Mouse (Mus musculus): ENCODE results near the gene Tgfbr3. TPM values are rescaled to one million over a fixed set of nuclear protein-coding genes. Genes with fewer than 3 reads are reported as not detected.
A peak's percentile ranks its signal among the peaks of the same experiment; 100 is the strongest.
"Not testable (repeated sequence)": the region's sequence is repeated elsewhere in the genome, so short reads cannot be mapped to it uniquely, and the experiment has no call there.

Tgfbr3 gene
- polyA plus RNA-seq, 1 experiment from 2014 or later = 5.7 TPM

- Histone ChIP-seq H3K27ac (no peak overlapping the region), H3K9me3 (peaks cover 7% of the 10 kb centered on the region), H3K4me3 (no peak overlapping the region), H3K27me3 (ENCODE audit: poor library complexity, severe bottlenecking) (peaks cover 76% of the 10 kb centered on the region), H3K36me3 (replicated peaks) (peaks cover 3% of the 10 kb centered on the region; the same call in 1 of the 2 replicates), H3K4me1 (peaks cover 39% of the 10 kb centered on the region)
- 87% methylated on average over 6 of the region's 6 CpGs for whole genome bisulfite sequencing
- DNase-seq (ENCODE audit: extremely low spot score, low spot score) = no peak
Observed at GRCm38 (mm10) chr5:107248732-107249131, 40.7 kb downstream of the Tgfbr3 start.

GRCm38 (mm10) chr5:107248302-107248701 lies 41.1 kb downstream of the Tgfbr3 start:
- Histone ChIP-seq H3K4me1 (peaks cover 39% of the 10 kb centered on the region), H3K27me3 (ENCODE audit: poor library complexity, severe bottlenecking) (peaks cover 76% of the 10 kb centered on the region)
- not testable (repeated sequence) for DNase-seq (ENCODE audit: extremely low spot score, low spot score); H3K36me3 ChIP-seq (replicated peaks); H3K9me3 ChIP-seq; H3K4me3 ChIP-seq; H3K27ac ChIP-seq
- WGBS = 93% methylated on average over 11 of the region's 11 CpGs

DNA sequence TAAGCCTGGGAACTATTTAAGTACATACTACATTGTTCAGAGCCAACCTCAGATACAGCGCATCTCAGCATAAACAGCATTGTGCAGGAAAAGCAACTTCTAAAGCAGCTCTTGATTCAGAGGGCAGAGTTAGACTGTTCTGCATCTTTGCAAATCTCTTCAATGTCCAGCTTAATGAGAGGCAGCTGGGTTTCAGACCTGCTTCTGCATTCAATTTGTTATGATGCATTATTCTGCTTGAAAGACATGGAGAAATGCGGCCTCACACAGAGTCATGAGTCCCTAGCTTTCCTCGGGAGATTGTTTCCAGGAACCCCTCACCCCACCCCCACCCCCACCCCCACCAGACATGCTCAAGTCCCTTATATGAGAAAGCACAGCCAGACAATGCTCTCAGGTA lies 41.6 kb downstream of the Tgfbr3 start:
- Histone ChIP-seq H3K4me1 (peaks cover 34% of the 10 kb centered on the region), H3K4me3 (no peak overlapping the region), H3K27ac (no peak overlapping the region), H3K36me3 (replicated peaks) (peaks cover 3% of the 10 kb centered on the region; the same call in 1 of the 2 replicates), H3K27me3 (ENCODE audit: poor library complexity, severe bottlenecking) (peaks cover 76% of the 10 kb centered on the region), H3K9me3 (peaks cover 7% of the 10 kb centered on the region)
- WGBS = 57% methylated on average over 3 of the region's 3 CpGs
- no peak for DNase-seq (ENCODE audit: extremely low spot score, low spot score)

DNA sequence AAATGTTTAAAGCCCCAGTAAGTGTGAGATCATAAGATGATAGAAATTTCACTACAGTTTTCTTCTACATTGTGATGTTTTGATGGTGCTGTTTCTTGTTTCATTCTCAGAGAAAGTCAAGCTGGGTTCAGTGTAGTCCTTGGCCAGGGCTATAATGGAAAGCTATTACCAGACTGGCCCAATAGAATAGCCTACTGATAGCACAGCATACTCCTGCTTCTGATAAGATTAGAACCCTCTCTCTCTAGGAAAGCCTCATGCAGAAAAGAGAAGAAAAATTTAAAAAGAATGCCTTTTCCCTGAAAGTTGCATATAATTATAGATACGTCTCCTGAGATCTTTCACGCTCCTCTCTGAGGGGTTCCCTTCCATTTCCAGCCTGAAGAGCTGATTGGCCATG lies 46.0 kb downstream of the Tgfbr3 start:
- Histone ChIP-seq H3K27me3 (ENCODE audit: poor library complexity, severe bottlenecking) (peaks cover 72% of the 10 kb centered on the region), H3K4me3 (no peak overlapping the region), H3K36me3 (replicated peaks) (no peaks in the 10 kb centered on the region), H3K9me3 (no peaks in the 10 kb centered on the region), H3K4me1 (peaks cover 22% of the 10 kb centered on the region), H3K27ac (no peak overlapping the region)
- 95% methylated on average over 2 of the region's 2 CpGs for WGBS
- no peak for DNase-seq (ENCODE audit: extremely low spot score, low spot score)

DNA sequence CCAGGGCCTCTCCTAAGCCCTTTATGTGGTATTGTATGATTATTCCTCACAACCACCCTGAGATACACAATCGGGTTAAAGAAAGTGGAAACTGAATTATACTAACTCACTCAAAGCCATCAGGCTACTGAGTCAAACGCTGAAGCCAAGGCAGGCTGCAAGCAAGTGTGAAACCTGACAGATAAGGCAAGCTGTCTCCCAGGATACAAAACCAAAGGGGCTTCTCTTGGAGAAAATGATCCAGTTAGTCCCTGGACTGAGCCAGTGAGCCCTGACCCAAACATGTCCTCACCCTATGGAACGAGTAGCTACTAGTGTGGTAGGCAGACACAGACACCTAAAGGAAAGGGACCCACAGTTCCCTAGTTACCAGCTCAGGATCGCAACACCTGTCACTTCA lies 46.4 kb downstream of the Tgfbr3 start:
- WGBS = 87% methylated on average over 4 of the region's 4 CpGs
- DNase-seq (ENCODE audit: extremely low spot score, low spot score) = no peak
- H3K36me3 ChIP-seq (replicated peaks) = no peaks in the 10 kb centered on the region
- H3K4me1 ChIP-seq = peaks cover 23% of the 10 kb centered on the region
- no peak overlapping the region for H3K4me3 ChIP-seq
- H3K27me3 ChIP-seq (ENCODE audit: poor library complexity, severe bottlenecking) = peaks cover 68% of the 10 kb centered on the region
- no peak overlapping the region for H3K27ac ChIP-seq
- no peaks in the 10 kb centered on the region for H3K9me3 ChIP-seq

- H3K9me3 ChIP-seq = no peaks in the 10 kb centered on the region
- peaks cover 45% of the 10 kb centered on the region; the same call in 1 of the 2 replicates for H3K27me3 ChIP-seq (ENCODE audit: poor library complexity, severe bottlenecking)
- no peaks in the 10 kb centered on the region for H3K36me3 ChIP-seq (replicated peaks)
- no peak overlapping the region for H3K4me3 ChIP-seq
- 30% methylated on average over 1 of the region's 1 CpGs for WGBS
- peaks cover 31% of the 10 kb centered on the region for H3K4me1 ChIP-seq
- DNase-seq (ENCODE audit: extremely low spot score, low spot score) = no peak
- H3K27ac ChIP-seq = no peak overlapping the region
Observed at GRCm38 (mm10) chr5:107240276-107240675, 49.2 kb downstream of the Tgfbr3 start.

- peak; percentile 29 for DNase-seq (ENCODE audit: extremely low spot score, low spot score)
- Histone ChIP-seq H3K27ac (peak overlapping the region; percentile 58; the same call in 1 of the 2 replicates), H3K27me3 (ENCODE audit: poor library complexity, severe bottlenecking) (peaks cover 28% of the 10 kb centered on the region; the same call in 1 of the 2 replicates), H3K36me3 (replicated peaks) (no peaks in the 10 kb centered on the region), H3K9me3 (no peaks in the 10 kb centered on the region), H3K4me3 (no peak overlapping the region), H3K4me1 (peaks cover 47% of the 10 kb centered on the region)
- WGBS = 75% methylated on average over 7 of the region's 7 CpGs
Observed at GRCm38 (mm10) chr5:107237971-107238426, 51.4 kb downstream of the Tgfbr3 start.

DNA sequence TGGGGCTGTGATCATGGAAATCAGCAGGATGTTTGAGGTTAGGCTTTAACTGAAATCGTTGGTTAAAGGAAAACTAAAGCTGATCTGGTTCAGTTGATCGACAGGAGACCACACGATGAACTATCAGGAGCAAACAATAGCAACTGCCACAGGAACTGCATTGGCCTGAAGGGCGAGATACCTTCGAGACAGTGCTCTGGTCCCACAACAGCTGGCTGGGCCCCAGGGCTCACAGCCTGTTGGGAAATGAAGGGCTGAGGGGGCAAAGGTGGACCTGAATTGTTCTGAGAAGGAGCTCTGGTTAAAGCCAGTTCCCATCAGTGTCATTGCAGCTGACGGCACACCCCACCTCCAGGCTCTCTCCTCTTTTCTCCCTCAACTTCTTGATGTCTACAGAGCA lies 52.5 kb downstream of the Tgfbr3 start:
- Histone ChIP-seq H3K9me3 (no peaks in the 10 kb centered on the region), H3K36me3 (replicated peaks) (no peaks in the 10 kb centered on the region), H3K4me3 (no peak overlapping the region), H3K4me1 (peaks cover 47% of the 10 kb centered on the region), H3K27me3 (ENCODE audit: poor library complexity, severe bottlenecking) (peaks cover 17% of the 10 kb centered on the region; the same call in 1 of the 2 replicates), H3K27ac (no peak overlapping the region)
- no peak for DNase-seq (ENCODE audit: extremely low spot score, low spot score)
- WGBS = 87% methylated on average over 6 of the region's 6 CpGs

DNA sequence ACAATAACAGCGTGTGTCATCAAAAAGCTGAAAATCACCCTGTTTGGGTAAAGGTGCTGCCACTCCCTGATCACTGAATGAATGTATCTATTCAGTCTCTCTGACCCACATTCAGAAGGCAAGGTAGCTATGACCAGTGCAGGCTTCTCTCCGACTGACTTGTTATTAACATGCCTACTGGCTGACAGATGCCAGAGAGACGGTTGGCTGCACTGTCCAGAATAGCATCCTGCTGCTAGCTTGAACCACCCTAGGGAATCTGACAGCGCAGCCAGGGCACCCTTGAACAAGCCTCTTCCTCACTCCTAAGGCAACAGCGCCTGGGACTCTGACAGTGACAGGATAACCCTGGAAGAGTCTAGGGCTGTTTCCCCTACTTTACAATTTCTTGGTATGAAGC lies 53.4 kb downstream of the Tgfbr3 start:
- H3K4me1 ChIP-seq = peaks cover 51% of the 10 kb centered on the region
- H3K27me3 ChIP-seq (ENCODE audit: poor library complexity, severe bottlenecking) = peaks cover 11% of the 10 kb centered on the region; the same call in 1 of the 2 replicates
- no peaks in the 10 kb centered on the region for H3K9me3 ChIP-seq
- no peak for DNase-seq (ENCODE audit: extremely low spot score, low spot score)
- H3K36me3 ChIP-seq (replicated peaks) = no peaks in the 10 kb centered on the region
- H3K4me3 ChIP-seq = no peak overlapping the region
- 85% methylated on average over 5 of the region's 5 CpGs for whole genome bisulfite sequencing
- no peak overlapping the region for H3K27ac ChIP-seq

- H3K27me3 ChIP-seq (ENCODE audit: poor library complexity, severe bottlenecking) = peaks cover 2% of the 10 kb centered on the region; the same call in 1 of the 2 replicates
- H3K36me3 ChIP-seq (replicated peaks) = no peaks in the 10 kb centered on the region
- WGBS = 77% methylated on average over 14 of the region's 14 CpGs
- H3K9me3 ChIP-seq = no peaks in the 10 kb centered on the region
- no peak overlapping the region for H3K4me3 ChIP-seq
- peak overlapping the region; percentile 25; the same call in 1 of the 2 replicates for H3K27ac ChIP-seq
- no peak for DNase-seq (ENCODE audit: extremely low spot score, low spot score)
- peaks cover 42% of the 10 kb centered on the region for H3K4me1 ChIP-seq
Observed at GRCm38 (mm10) chr5:107233366-107234354, 55.8 kb downstream of the Tgfbr3 start.

DNA sequence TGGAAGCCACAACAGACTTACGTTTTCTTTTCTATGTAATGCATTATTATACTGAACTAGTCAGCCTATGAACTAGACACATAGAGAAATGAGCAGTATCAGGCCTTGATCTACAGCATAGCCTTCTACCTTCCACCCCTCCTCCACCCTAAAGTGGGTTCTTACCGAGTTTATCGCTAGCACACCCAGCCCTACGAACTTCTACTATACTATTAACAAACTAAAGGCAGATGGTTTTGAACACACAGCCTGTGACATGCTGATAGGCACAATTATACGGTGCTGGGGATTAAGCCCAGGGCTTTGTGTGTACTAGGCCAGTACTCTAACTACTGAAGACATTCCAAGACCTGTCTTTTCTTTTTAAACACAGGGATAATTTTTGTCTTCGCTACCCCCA lies 59.2 kb downstream of the Tgfbr3 start:
- no peaks in the 10 kb centered on the region for H3K9me3 ChIP-seq
- no peak overlapping the region for H3K4me3 ChIP-seq
- no peaks in the 10 kb centered on the region for H3K27me3 ChIP-seq (ENCODE audit: poor library complexity, severe bottlenecking)
- H3K4me1 ChIP-seq = peaks cover 21% of the 10 kb centered on the region
- DNase-seq (ENCODE audit: extremely low spot score, low spot score) = no peak
- 79% methylated on average over 6 of the region's 6 CpGs for WGBS
- H3K27ac ChIP-seq = no peak overlapping the region
- H3K36me3 ChIP-seq (replicated peaks) = no peaks in the 10 kb centered on the region; the same call in 1 of the 2 replicates

DNA sequence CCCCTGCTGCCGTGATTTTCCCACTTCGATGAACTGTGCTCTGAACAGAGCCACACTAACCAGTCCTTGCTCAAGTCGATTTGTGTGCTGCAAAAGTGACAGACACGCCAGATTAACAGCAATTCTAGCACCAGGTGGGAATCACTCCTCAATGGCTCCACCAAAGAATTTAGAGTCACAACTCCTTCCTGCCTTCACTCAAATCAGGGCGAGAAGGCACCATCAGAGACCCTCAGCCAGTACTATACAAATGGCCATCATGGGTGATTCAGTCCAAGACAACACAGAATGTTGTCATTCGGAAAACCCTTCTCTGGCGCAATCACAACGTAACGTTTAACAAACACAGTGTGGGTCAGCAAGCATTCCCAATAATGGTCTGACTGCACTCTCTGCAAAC lies 60.4 kb downstream of the Tgfbr3 start:
- WGBS = 85% methylated on average over 9 of the region's 9 CpGs

GRCm38 (mm10) chr5:107227580-107227979 lies 61.8 kb downstream of the Tgfbr3 start:
- H3K4me3 ChIP-seq = no peak overlapping the region
- DNase-seq (ENCODE audit: extremely low spot score, low spot score) = no peak
- no peak overlapping the region for H3K27ac ChIP-seq
- peaks cover 18% of the 10 kb centered on the region for H3K4me1 ChIP-seq
- H3K27me3 ChIP-seq (ENCODE audit: poor library complexity, severe bottlenecking) = no peaks in the 10 kb centered on the region
- no peaks in the 10 kb centered on the region; the same call in 1 of the 2 replicates for H3K36me3 ChIP-seq (replicated peaks)
- H3K9me3 ChIP-seq = no peaks in the 10 kb centered on the region

More for the DNA sequence above, 60.4 kb downstream of the Tgfbr3 start:
- no peaks in the 10 kb centered on the region for H3K27me3 ChIP-seq (ENCODE audit: poor library complexity, severe bottlenecking)
- no peak overlapping the region for H3K27ac ChIP-seq
- peaks cover 18% of the 10 kb centered on the region for H3K4me1 ChIP-seq
- DNase-seq (ENCODE audit: extremely low spot score, low spot score) = no peak
- H3K36me3 ChIP-seq (replicated peaks) = no peaks in the 10 kb centered on the region; the same call in 1 of the 2 replicates
- H3K9me3 ChIP-seq = no peaks in the 10 kb centered on the region
- no peak overlapping the region for H3K4me3 ChIP-seq
